Mouse (Mus musculus) spleen, adult 12 weeks (tissue): ENCODE measurements around the gene Wnt10a.

ENCODE experiments used
- DNase-seq: peaks from one replicate; pipeline ENCODE4 v3.0.0; 2022; ENCODE audit warnings: low spot score

Gene Wnt10a

GRCm38 (mm10) chr1:74784041-74784759 lies 7.1 kb upstream of the Wnt10a start:
- DNase-seq: no peak

GRCm38 (mm10) chr1:74787846-74788245 lies 3.5 kb upstream of the Wnt10a start:
- peak; percentile 34 for DNase-seq

- no peak for DNase-seq
Measured at GRCm38 (mm10) chr1:74788603-74789176, 2.6 kb upstream of the Wnt10a start.

- no peak for DNase-seq
Measured at GRCm38 (mm10) chr1:74790095-74790494, 1.2 kb upstream of the Wnt10a start.

GRCm38 (mm10) chr1:74792831-74793660 lies 1.7 kb downstream of the Wnt10a start:
- no peak for DNase-seq

GRCm38 (mm10) chr1:74794487-74795144 lies 3.3 kb downstream of the Wnt10a start:
- DNase-seq: no peak

- no peak for DNase-seq
Measured at GRCm38 (mm10) chr1:74795145-74795529, 3.8 kb downstream of the Wnt10a start.

- no peak for DNase-seq
Measured at GRCm38 (mm10) chr1:74797459-74797858, 6.1 kb downstream of the Wnt10a start.

GRCm38 (mm10) chr1:74800424-74800888 lies 9.1 kb downstream of the Wnt10a start:
- no peak for DNase-seq

- no peak for DNase-seq
Measured at GRCm38 (mm10) chr1:74801631-74802140, 10.4 kb downstream of the Wnt10a start.

GRCm38 (mm10) chr1:74802795-74803656 lies 11.7 kb downstream of the Wnt10a start:
- DNase-seq: peak; percentile 52

GRCm38 (mm10) chr1:74804211-74804870 lies 13.0 kb downstream of the Wnt10a start:
- DNase-seq: no peak

GRCm38 (mm10) chr1:74805340-74805835 lies 14.1 kb downstream of the Wnt10a start:
- DNase-seq: no peak

- no peak for DNase-seq
Measured at GRCm38 (mm10) chr1:74805843-74806242, 14.5 kb downstream of the Wnt10a start.

- DNase-seq: no peak
Measured at GRCm38 (mm10) chr1:74806360-74807311, 15.3 kb downstream of the Wnt10a start.

GRCm38 (mm10) chr1:74807551-74808071 lies 16.3 kb downstream of the Wnt10a start:
- DNase-seq: no peak

GRCm38 (mm10) chr1:74808078-74808477 lies 16.8 kb downstream of the Wnt10a start:
- peak; percentile 70 for DNase-seq

GRCm38 (mm10) chr1:74809007-74809406 lies 17.7 kb downstream of the Wnt10a start:
- DNase-seq: no peak
